Mouse (Mus musculus): Measurements from ENCODE around the gene Lyrm1.

DNA sequence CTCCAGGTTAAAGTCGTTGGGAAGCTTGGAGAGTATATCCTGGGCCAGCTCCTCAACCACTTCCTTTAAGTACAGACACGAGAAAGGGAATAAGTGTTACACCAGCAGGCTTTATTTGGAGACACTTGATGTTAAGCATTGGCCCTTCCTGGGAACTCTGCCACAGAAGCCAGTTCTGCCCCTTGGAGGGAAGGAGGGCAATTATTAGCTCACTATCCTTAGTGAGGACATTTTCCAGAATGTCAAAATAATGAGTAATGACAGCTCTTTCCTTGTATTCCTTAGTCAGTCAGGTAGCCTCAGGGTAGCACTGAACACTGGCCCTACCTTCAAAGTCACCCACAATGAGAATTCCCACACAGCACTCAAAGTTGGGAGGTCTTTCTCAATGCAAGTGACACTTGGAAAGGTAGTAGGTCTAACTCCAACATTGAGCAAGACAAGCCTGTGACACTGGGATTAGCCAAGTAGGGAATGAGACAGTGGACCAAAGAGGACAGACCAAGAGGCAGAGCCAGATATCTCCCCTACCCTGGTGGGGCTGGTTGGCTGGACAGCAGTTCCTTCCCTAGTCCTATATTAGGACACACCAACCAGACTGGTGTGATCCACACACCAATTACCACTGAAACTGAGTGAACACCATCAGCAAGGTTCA, 33.3 kb downstream of the Lyrm1 start:
- TF ChIP-seq CTCF (IDR thresholded peaks at IDR 0.05; ENCODE audit: insufficient read depth, low read depth, low read length) (no peak), POLR2A (IDR thresholded peaks at IDR 0.05; ENCODE audit: insufficient read depth, low read depth, low read length) (no peak)

Measured in olfactory bulb, adult 2 months (tissue).